Mouse (Mus musculus): ENCODE results near the gene Zc3hc1.

GRCm38 (mm10) chr6:30416801-30417200 lies 26.0 kb upstream of the Zc3hc1 start:
- no peak for TF ChIP-seq CTCF (IDR thresholded peaks at IDR 0.05; ENCODE audit: insufficient read depth, low read length)
- TF ChIP-seq POLR2A (IDR thresholded peaks at IDR 0.05; ENCODE audit: borderline replicate concordance, extremely low read depth, low read depth, low read length): no peak

All from lung, adult 2 months (tissue).